Mouse (Mus musculus): Measurements from ENCODE around the gene Btf3.

Btf3 gene

DNA sequence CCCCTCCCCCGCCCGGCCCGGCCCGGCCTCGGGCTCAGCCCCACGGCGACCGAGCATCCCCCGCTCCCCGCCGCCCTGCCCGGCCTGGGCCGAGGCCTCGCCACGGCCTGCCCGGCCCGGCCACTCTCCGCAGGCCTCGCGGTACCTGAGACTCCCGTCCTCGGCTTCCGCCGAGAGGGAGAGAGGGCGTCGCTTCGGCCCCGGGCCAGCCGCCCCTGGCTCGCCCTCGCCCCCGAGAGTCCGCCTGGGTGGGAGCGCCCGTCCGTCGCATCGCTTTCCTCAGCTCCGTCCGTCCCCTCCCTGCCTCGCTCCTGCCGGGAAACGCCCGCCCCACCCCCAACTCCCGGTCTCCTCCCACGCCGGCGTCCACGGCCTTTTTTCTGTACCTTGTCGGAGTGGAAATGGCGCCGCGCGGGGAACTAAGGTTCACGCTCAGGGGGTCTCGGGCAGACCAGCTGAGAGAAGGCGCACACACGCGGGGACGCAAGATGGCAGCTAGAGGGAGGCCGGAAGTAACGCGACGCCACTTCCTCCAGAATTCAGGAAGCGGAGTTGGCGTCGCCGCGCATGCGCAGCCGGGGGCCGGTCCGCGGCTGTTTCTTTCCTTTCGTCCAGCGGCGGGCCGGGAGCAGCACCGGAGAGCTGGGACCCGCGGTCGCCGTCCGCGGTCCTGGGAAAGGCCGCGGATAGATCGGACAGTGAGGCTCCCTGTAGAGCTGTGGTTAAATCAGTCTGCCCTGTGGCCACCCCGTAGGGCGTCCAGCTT is at the start of gene Btf3:
Btf3 (minus strand) TSS at position 527 of the 766 bp plus-strand sequence.
- DNase-seq (ENCODE audit: inconsistent age in 2 of 2, low spot score in 1 of 2), result peak; percentile 94 to 98

DNA sequence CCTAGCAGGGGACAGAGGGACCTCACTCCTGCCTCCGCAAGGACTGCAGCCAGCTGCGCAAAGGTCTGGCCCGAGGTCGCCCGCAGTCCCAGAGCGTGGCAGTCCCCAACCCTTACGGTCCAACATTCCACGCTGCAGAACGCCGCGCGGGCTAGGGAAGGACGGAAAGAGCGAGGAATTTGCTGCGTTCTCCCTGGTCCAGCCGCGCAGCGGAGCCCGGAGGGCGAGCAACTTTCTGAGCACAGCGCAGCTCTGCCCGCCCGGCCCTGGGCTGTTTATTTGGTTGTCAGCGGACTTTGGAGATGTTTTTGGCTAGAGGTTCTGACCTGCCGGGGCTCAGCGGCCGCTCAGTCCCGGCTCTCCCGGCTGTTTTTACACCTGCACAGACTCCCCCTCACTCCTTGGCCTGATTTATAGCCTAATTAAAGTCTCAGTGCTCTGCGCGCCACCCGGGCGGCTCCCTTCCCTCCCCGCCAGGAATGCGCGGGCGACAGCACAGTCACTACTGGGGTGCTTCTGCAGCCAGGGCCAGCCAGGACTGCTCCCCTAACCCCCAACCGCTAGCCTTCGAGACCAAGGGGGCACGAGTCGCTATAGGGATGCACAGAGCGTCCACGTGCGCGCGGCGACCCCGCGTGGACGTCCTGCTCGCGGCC is 49.1 kb upstream of the Btf3 start:
- peak in 1 of 2 experiments; percentile 25 for DNase-seq (ENCODE audit: inconsistent age in 2 of 2, low spot score in 1 of 2)

DNA sequence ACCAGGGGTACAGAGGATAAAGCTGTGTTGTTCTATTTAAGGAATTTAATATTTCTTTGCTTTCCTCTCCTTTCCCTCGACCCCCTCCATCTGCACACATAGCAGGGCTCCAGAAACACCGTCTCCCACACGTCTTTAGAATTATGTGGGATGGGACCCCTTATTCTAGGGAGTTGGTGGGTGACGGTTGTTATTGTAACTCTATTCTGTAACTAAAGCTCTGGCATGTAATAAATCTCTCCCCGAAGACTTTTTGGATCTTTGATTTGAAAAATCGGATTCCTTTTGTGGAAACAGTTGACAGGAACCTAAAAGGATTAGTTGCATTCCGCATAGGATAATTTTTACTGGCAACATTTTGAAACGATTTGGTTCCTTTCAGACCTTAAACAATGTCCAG is 48.3 kb upstream of the Btf3 start:
- no peak for DNase-seq (ENCODE audit: inconsistent age in 2 of 2, low spot score in 1 of 2)

DNA sequence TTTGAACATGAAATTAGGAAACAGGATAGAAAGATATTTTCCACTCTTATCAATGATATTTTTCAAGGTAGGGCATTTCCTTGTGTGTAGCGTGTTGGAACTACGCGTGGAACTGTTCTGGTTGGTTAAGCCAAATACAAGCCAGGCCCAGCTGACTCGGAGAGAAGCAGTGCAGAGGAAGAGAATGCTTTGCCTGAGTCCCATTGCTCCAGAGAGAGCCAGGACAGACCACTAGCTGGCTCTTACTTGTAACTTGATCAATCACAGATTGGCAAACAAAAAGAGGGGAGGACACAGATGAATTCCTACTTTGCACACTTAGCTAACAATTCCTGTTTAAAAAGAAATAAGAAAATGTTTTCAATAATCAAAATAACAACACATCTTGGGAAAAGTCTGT is 46.2 kb upstream of the Btf3 start:
- DNase-seq (ENCODE audit: inconsistent age in 2 of 2, low spot score in 1 of 2), result no peak

DNA sequence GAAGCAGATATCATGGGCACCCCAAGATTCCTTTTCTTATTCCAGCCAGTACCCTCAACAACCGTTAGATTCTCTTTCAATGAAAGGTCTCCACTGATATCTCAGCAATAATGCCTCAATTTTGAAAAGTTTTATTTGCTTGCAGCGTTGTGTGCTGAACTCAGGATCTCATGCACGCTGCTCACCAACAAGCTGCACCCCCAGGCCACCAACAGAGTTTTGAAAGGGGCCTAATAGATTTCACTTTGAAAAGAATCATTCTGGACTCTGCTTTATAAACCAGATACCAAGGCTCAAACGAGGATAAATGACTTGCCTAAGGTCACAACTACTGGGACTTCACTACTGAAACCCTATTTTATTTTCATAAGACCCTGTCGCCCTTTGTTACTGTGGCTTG is 44.4 kb upstream of the Btf3 start:
- DNase-seq (ENCODE audit: inconsistent age in 2 of 2, low spot score in 1 of 2), result no peak

DNA sequence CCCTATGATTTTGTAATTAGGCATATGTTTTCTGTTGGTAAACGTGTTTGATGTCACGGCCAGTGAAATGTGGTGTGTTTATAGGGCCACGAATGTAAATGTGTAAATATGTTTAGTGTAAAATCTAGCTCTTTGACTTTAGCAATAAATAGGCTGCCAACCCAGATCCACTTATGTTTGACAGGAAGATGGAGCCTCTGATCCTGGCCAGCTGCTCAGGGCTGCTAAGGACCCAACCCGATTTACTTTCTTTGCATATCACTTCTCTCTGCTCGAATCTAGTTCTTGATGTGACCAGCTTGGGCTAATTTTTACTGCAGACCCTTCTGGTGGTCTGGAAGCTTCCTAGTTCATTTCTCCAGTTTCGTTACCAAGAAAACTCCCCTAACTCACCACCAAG is 43.6 kb upstream of the Btf3 start:
- DNase-seq (ENCODE audit: inconsistent age in 2 of 2, low spot score in 1 of 2), result no peak

DNA sequence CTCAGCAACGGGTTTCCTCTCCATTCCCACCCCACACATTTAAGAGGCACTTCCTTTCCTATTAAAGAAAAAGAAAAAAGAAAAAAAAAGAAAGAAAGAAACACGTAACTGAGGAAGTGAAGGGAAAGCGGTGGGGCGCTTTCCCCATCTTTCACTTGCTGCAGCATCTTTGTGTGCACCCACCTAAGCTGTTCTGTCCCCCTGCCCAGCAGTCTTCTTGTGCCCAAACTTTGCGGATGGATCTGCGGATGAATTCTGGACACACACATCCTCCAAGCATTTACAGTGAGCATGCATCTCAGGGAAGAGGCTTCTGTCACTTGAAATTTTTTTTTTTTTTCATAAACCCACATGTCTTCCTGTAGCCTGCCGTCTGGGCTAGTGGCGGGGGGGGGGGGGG is 42.5 kb upstream of the Btf3 start:
- DNase-seq (ENCODE audit: inconsistent age in 2 of 2, low spot score in 1 of 2), result no peak

DNA sequence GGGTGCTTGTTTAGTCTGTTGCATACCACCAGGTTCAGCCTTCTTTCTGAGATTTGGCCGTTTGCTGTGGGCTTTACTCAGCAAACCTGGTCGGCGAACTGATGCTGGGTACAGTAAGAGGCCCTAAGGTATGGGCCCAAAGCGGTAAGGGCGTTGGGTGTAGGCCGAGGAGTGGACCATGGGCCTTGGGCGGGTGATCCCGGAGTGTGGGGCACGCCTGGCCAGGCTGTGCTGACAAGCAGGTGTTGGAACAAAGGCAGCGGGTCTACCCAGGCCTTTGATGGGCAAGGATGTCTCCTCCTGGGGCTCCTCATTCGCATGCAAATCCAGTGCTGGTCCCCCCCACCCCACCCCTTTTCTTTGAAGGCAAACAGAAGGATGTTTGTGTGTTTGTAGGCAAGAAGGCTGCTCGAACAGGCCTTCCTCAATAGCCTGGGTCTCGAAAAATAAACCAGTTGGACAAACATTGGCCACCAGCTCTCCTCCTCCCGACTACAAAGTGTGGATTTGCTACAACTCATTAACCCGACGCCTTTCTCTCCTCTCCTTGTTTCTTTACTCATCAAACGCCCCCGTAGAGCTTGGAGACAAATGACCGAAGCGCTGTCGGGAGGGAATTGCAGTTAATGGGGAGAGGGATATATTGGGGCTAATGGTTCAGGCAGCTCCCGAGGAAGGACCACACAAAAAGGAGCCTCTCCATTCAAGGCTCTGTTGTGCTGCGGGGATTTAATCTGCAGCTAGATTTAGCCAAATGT is 41.8 kb upstream of the Btf3 start:
- no peak for DNase-seq (ENCODE audit: inconsistent age in 2 of 2, low spot score in 1 of 2)

DNA sequence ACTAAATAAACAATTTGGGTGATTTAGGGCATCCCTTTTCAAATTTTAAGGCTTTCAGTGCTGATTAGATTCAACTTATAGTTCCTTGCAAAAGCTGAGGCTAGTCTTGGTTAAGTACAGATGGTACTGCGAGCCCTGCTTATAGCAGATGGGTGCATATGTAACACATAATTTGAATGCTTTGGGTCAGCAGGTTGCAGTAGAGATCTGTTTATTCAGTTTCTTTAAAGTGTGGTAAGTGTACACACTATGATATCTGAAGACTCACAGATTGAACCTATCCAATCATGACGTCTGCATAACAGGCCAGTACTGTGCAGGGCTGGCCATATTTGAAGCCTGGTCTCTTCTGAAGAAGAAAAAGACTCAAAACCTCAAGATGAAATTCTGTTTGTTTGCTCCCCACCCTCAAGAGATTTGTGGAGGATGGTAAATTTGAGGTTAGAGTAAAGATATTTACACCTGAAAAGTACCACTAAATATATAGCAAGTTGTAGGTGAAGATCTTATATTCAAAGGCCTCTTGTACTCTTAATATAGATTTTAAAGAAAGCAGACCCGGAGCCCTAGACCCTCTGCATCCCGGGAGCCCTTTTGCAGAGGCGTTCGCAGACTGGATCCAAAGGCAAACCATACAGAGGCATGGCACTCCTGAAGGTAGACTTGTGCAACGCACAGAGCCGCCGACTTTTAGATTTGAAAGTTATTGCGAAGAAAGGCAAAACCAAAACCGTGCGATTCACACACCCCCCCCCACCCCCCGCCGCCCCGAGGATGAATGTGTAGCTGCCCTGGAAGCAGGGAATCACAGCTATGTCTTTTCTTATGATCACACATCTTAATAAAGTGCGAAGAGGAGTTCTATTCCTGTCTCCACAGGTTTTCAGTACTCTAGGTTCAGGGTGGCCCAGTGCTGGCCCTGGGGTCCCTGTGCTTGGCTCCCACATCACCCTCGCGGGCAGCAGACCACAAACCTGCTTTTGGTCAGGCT is 40.9 kb upstream of the Btf3 start:
- DNase-seq (ENCODE audit: inconsistent age in 2 of 2, low spot score in 1 of 2), result no peak

DNA sequence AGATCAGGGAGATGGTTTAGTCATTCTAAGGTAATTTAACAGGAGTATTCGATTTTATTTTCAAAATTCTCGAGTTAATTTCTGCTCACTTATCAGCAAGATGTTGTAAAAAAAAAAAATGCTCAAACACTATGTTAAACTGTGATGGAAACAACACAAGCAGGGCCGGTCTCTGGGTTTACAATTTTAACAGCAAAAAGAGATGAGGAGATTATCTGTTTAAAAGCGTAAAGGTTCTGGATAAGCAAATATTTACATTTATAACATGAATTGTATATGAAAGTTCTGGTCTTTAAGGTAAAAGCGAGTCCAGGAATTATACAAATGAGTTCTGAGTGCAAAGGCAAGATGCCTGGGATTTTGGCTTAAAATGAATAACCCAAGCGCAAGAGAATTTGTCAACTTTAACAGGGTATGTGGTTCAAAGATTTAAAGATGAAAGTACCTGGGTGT is 40.2 kb upstream of the Btf3 start:
- DNase-seq (ENCODE audit: inconsistent age in 2 of 2, low spot score in 1 of 2), result no peak

DNA sequence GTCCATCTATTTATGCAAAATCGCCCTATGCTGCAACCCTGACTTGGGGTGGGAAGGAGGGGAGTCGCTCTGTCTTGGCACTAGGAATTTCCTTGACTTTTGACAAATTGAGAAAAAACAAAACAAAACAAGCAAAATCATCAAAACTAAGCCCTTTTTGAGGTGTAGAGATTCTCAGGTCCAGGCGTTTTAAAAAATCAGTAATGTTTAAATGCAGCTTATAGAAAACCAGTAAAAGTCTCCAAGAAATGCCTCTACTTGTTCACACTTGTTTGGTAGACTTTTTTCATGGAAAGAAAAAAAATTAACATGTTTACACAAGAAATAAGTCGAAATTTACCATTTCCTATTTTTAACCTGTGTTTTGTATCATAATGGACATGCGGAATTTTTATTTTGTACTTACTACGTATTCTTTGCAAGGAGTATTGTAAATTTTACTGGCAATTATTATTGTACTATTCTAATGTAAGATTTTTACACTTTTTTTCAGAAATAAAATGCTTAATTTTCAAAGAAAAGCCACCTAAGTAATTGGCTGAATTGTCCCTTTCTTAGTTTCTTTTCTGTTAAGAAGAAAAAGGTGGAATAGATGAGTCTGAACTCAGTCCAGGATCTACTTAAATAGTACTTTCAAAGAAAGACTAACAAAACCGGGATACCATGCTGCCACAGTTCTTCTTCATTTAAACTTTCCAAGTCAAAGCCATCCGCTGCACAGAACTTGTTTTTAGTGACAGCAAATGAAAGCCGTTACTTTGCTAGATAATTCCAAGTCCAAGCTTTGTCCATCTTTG is 39.6 kb upstream of the Btf3 start:
- DNase-seq (ENCODE audit: inconsistent age in 2 of 2, low spot score in 1 of 2), result no peak

DNA sequence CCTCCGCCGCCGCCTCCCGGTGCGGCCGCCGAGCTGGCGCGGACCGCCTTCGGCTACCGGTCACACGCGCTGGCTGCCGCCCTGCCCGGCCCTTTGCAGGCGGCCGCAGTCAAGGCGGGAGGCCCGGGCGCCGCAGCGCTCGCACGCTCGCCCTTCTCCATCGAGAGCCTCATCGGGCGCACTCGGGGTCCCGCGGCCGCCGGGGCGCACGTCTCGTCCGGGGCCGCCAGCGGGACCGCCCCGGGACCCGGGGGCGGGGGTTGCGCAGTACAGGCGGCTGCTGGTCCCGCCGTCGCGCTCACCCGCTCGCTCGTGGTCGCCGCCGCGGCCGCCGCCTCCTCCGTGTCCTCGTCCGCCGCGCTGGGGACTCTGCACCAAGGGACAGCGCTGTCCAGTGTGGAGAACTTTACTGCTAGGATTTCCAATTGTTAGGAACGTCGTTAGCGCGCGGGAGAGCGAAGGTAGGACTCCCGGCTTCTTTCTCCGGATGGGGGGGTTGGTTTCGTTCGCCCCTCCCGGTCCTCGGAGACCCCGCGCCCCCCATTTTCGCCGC is 38.8 kb upstream of the Btf3 start:
- peak; percentile 16 to 65 for DNase-seq (ENCODE audit: inconsistent age in 2 of 2, low spot score in 1 of 2)

DNA sequence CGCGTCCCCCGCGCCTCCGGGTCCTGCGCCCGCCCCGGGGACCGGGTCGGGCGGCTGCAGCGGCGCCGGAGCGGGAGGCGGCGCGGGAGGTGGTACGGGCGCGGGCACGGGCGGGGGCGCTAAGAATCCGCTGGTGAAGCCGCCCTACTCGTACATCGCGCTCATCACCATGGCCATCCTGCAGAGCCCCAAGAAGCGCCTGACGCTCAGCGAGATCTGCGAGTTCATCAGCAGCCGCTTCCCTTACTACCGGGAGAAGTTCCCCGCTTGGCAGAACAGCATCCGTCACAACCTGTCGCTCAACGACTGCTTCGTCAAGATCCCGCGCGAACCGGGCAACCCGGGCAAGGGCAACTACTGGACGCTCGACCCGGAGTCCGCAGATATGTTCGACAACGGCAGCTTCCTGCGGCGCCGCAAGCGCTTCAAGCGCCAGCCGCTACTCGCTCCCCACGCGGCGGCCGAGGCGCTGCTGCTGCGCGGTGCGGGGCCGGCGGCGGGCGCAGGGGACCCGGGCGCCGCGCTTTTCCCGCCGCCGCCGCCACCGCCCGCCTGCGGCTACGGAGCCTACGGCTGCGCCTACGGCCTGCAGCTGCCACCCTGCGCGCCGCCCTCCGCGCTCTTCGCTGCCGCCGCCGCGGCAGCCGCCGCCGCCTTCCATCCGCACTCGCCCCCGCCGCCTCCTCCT is 38.2 kb upstream of the Btf3 start:
- DNase-seq (ENCODE audit: inconsistent age in 2 of 2, low spot score in 1 of 2), result peak; percentile 6 to 62

DNA sequence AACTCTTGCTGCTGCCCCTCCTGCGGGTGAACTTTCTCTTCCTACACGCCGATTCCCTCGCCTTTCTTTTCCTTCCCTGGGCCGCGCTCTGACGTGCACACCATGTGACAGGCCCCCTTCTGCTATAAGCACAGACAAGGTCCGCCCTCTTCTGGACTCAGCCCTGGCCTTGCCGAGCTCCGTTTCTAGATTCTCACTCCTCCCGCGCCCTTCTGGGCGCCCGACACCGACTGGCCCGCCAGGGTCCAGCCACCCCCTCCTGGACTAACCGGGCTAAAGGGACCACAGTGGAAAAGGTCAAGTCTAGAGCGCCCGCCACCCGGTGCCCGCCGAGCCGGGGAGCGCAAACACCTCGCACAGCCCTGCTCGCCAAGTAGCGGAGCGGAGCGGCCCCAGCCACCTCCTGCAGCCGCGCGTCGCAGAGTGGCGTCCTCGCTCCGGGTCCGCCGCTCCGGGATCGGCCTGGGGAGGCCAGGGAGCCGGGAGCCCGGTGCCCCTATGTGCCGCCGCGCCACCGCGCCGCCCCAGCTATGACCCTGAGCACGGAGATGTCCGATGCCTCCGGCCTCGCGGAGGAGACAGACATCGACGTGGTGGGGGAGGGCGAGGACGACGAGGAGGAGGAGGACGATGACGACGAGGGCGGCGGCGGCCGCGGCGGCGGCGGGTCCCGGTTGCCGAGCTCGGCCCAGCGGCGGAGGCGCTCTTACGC is 37.4 kb upstream of the Btf3 start, which contains the start of gene Foxd1:
Foxd1 (plus strand) TSS at position 153 of the 712 bp plus-strand sequence.
- peak; percentile 24 to 71 for DNase-seq (ENCODE audit: inconsistent age in 2 of 2, low spot score in 1 of 2)

DNA sequence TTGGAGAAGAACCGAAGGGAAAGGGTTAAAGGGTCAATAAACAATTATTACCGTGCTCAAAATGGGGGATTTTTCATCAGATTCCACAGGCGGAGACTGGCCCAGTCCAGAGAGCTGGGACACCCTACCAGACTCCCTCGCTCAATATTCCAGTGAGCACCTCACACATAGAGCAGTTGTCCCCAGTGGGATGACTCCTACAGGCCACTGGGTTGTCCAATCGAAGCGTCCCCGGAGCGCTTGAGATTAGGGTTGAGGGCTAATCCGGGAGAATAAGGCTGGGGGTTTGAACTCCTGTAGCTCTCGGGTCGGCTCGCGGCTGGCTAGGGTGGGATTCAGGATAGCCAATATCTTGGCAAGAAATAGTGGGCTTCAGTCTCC is 36.9 kb upstream of the Btf3 start:
- no peak for DNase-seq (ENCODE audit: inconsistent age in 2 of 2, low spot score in 1 of 2)

DNA sequence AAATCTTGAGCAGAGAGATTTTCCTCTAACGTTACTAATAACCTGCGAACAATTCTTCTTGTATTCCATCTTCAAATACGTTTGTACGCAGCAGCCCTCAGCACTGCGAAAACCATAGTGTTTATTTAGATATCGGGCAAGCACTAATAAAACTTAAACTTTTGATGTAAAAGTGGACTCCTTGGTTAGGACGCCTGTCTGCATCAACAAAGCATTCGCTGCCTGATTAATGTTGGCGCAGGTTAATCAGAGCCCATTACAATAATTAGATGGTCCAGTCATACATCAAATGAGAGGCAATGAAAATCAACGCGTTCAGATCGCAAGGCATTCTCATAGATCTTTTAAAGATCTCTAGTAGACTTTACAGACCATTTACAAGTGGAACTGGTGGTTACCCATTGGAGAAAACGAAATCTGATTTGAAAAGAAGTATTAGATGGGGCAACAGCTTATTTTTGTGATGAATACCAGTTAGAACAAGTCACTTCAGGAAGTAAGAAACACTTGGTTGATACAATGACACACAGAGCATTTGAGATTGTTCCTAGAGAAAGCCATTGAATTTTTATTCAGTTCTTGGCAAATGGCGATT is 35.7 kb upstream of the Btf3 start:
- DNase-seq (ENCODE audit: inconsistent age in 2 of 2, low spot score in 1 of 2), result no peak

DNA sequence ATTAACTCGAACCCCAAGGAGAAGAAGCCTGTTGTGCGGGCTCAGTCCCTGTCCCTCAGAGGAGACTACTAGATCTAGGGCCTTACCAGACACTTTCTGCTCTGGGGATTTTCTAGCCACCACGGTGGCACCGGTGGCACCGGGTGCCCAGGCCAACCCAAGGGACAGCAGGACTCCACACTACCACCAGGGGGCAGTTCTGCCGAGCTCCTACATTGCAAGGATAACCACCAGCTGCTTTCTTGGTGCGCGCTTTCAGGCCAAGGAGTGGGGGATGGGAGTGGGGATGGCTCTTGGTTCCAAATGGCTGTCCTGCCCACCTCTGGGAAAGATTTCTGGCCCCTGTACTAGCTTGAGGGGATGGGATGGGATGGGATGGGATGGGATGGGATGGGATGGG is 34.7 kb upstream of the Btf3 start:
- DNase-seq (ENCODE audit: inconsistent age in 2 of 2, low spot score in 1 of 2), result peak in 1 of 2 experiments; percentile 67

DNA sequence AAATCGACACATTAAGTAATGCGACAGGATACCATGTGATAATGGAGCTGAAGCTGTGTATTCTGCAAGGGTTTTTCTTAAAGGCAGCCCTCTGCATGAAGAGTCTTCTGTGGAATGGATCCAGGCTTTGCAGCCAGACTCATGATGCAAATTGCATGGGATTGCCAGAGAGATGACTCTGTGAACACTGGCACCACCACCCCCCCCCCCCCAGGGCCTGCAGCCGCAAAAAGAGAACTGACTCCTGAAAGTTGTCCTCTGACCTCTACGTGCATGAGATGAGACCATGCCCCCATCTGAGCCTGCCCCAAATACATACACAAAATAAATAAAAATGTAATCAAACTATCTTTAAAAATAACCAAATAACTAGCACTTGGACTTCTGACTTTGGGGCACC is 32.7 kb upstream of the Btf3 start:
- DNase-seq (ENCODE audit: inconsistent age in 2 of 2, low spot score in 1 of 2), result no peak
